ENCODE assay signal across 23 mouse cellular contexts in the genomic region with DNA sequence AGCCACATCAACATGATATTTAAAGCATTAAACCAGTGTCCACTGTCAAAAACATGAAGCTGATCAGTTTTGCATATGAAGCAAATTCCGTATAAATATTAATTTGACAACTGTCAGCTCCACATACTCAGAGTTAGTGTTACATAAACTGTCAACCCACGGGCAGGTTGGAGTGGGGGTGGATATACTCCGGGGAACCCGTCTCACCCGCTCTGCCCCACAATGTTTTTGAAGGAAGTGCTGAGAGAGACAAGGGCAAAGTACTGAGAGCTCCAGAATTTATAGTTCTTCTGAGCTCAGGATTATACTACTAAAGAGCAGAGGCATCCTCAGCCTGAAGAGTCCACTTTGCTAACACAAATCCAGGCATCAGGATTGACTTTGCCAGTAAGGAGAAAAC.
DNase-seq lines count a peak whose midpoint lies in the region; ATAC-seq and TF ChIP-seq lines count a peak whose summit lies in the region.
"Had no signal": no experiment of that assay in that cellular context is flagged by ENCODE, and none has a peak within 500 bp of the region (broad histone marks: within the 10 kb centered on the region; RNA-seq: fewer than 3 reads in every experiment).

No protein-coding gene starts in this region.

- ATAC-seq in kidney, embryonic 16.5 days (ENCODE audit: low FRiP score, low TSS enrichment), result no peak

- H3K36me3 ChIP-seq in kidney, adult 2 months (ENCODE audit: control insufficient read depth, insufficient read depth, low read length), result no peaks in the 10 kb centered on the region
- H3K36me3 ChIP-seq in kidney, embryonic 16.5 days (ENCODE audit: insufficient read depth, low read length), result no peaks in the 10 kb centered on the region
- no peaks in the 10 kb centered on the region for H3K36me3 ChIP-seq in hindbrain, embryonic 10.5 days
- H3K36me3 ChIP-seq: embryonic facial prominence, embryonic 12.5 days; limb, embryonic 10.5 days; liver, embryonic 15.5 days; lung, embryonic 15.5 days had no signal

- no peak overlapping the region for H3K9ac ChIP-seq in kidney, embryonic 16.5 days (replicated peaks; ENCODE audit: low read length)
- H3K9ac ChIP-seq: embryonic facial prominence, embryonic 12.5 days; hindbrain, embryonic 14.5 days; liver, embryonic 15.5 days; lung, embryonic 15.5 days had no signal

- peak; percentile 43 for DNase-seq in kidney, adult 2 months
- peak; percentile 4 for DNase-seq in left cerebral cortex, adult 11 months (ENCODE audit: low spot score)
- no peak for DNase-seq in left cerebral cortex, postnatal 10 days (ENCODE audit: extremely low spot score in 1 of 2, low spot score in 2 of 2)
- peak; percentile 40 for DNase-seq in kidney, postnatal 14 days
- DNase-seq in thymus, postnatal 10 days (ENCODE audit: low spot score in 2 of 2), result no peak
- DNase-seq in hindbrain, embryonic 10.5 days (ENCODE audit: low spot score), result no peak
- DNase-seq: adrenal gland, adult 2 months; B cell, adult 2 months; cerebellum, adult 18-20 months; cerebellum, postnatal 25 days; gastrocnemius, adult 2 months; liver; lung, postnatal 36 days; midbrain, embryonic 14.5 days; right cerebral cortex, postnatal 14 days; spleen, adult 18-20 months had no signal

- no peak overlapping the region for H3K4me2 ChIP-seq in kidney, embryonic 16.5 days (replicated peaks; ENCODE audit: low read depth, low read length)
- H3K4me2 ChIP-seq: embryonic facial prominence, embryonic 12.5 days; hindbrain, embryonic 14.5 days; liver, embryonic 15.5 days; lung, embryonic 15.5 days had no signal

- H3K27me3 ChIP-seq in kidney, adult 2 months (replicated peaks; ENCODE audit: control insufficient read depth, insufficient read depth, low read length), result no peaks in the 10 kb centered on the region
- H3K27me3 ChIP-seq in kidney, embryonic 16.5 days (ENCODE audit: insufficient read depth, low read length), result no peaks in the 10 kb centered on the region
- H3K27me3 ChIP-seq in hindbrain, embryonic 10.5 days (ENCODE audit: insufficient read depth, poor library complexity, severe bottlenecking), result no peaks in the 10 kb centered on the region
- H3K27me3 ChIP-seq: embryonic facial prominence, embryonic 12.5 days; liver, embryonic 15.5 days; lung, embryonic 15.5 days; megakaryocyte, embryonic 14.5 days had no signal

- TF ChIP-seq CTCF in kidney, adult 2 months (conservative IDR thresholded peaks at IDR 0.05; ENCODE audit: insufficient read depth, insufficient read length, low read depth, low read length), result no peak

- no peak overlapping the region for H3K4me3 ChIP-seq in kidney, adult 2 months (ENCODE audit: insufficient read depth, low read depth, low read length)
- no peak overlapping the region for H3K4me3 ChIP-seq in kidney, embryonic 16.5 days (ENCODE audit: low read length)
- H3K4me3 ChIP-seq in hindbrain, embryonic 10.5 days, result no peak overlapping the region
- H3K4me3 ChIP-seq: embryonic facial prominence, embryonic 12.5 days; gastrocnemius, adult 2 months; limb, embryonic 10.5 days; liver, embryonic 15.5 days; lung, embryonic 15.5 days; megakaryocyte, embryonic 14.5 days had no signal

- WGBS in kidney, adult 2 months, result 48% methylated on average over 5 of the region's 5 CpGs
- WGBS in kidney, embryonic 16.5 days, result 58% methylated on average over 5 of the region's 5 CpGs
- WGBS in hindbrain, embryonic 10.5 days, result 86% methylated on average over 5 of the region's 5 CpGs

- no peaks in the 10 kb centered on the region for H3K9me3 ChIP-seq in kidney, embryonic 16.5 days (ENCODE audit: low read length)
- no peaks in the 10 kb centered on the region for H3K9me3 ChIP-seq in hindbrain, embryonic 10.5 days
- H3K9me3 ChIP-seq: embryonic facial prominence, embryonic 12.5 days; limb, embryonic 10.5 days; liver, embryonic 15.5 days; lung, embryonic 15.5 days had no signal

- intact Hi-C loops in left cerebral cortex, postnatal 10 days (cut with DNase I), result no loop called here

- TF ChIP-seq POLR2A in kidney, adult 2 months (IDR thresholded peaks at IDR 0.05; ENCODE audit: low read depth, low read length), result no peak

- H3K4me1 ChIP-seq in kidney, adult 2 months (ENCODE audit: control insufficient read depth, insufficient read depth, low read length), result no peaks in the 10 kb centered on the region
- H3K4me1 ChIP-seq in kidney, embryonic 16.5 days (ENCODE audit: insufficient read depth, low read length), result no peaks in the 10 kb centered on the region
- H3K4me1 ChIP-seq in hindbrain, embryonic 10.5 days (replicated peaks), result no peaks in the 10 kb centered on the region
- H3K4me1 ChIP-seq: embryonic facial prominence, embryonic 12.5 days; limb, embryonic 10.5 days; liver, embryonic 15.5 days; megakaryocyte, embryonic 14.5 days had no signal

- H3K27ac ChIP-seq in kidney, adult 2 months (ENCODE audit: insufficient read depth, low read depth, low read length), result no peak overlapping the region
- no peak overlapping the region for H3K27ac ChIP-seq in kidney, embryonic 16.5 days (ENCODE audit: low read length)
- no peak overlapping the region for H3K27ac ChIP-seq in hindbrain, embryonic 10.5 days
- H3K27ac ChIP-seq: embryonic facial prominence, embryonic 12.5 days; gastrocnemius, adult 2 months; hindbrain, embryonic 14.5 days; limb, embryonic 10.5 days; liver, embryonic 15.5 days; lung, embryonic 15.5 days had no signal

Comparison
In these comparisons a context has a peak if more than half of its experiments do, and no peak if none do; other contexts are left out.
1. DNase-seq: peak in kidney, adult 2 months (single experiment), left cerebral cortex, adult 11 months (single experiment) and kidney, postnatal 14 days (single experiment); none in left cerebral cortex, postnatal 10 days (0 of 2), thymus, postnatal 10 days (0 of 2) and hindbrain, embryonic 10.5 days (single experiment).